Mouse (Mus musculus): ENCODE data around the gene Cfap298.

- TF ChIP-seq CHD1 (IDR thresholded peaks at IDR 0.05; ENCODE audit: low read depth, low read length), result no peak
- no peak for TF ChIP-seq CTCF (IDR thresholded peaks at IDR 0.05 in 2 of 3, conservative IDR thresholded peaks at IDR 0.05 in 1 of 3; ENCODE audit: control insufficient read depth in 1 of 3, insufficient read depth in 1 of 3, low read depth in 2 of 3, low read length in 3 of 3, poor library complexity in 1 of 3, severe bottlenecking in 1 of 3)
- TF ChIP-seq POLR2A (IDR thresholded peaks at IDR 0.05; ENCODE audit: control insufficient read depth in 1 of 2, insufficient read depth in 1 of 2, low read depth in 1 of 2, low read length in 2 of 2, poor library complexity in 1 of 2), result no peak
- no peak for TF ChIP-seq BHLHE40 (IDR thresholded peaks at IDR 0.05; ENCODE audit: borderline replicate concordance, low read depth, low read length)
- TF ChIP-seq ZC3H11A (IDR thresholded peaks at IDR 0.05; ENCODE audit: low read depth, low read length), result no peak
- TF ChIP-seq UBTF (IDR thresholded peaks at IDR 0.05; ENCODE audit: borderline replicate concordance, insufficient read depth, low read depth, low read length), result no peak
These were observed 44.2 kb downstream of the Cfap298 start for GRCm38 (mm10) chr16:90890683-90891082.

All from MEL (cell line).